Mouse (Mus musculus): ENCODE measurements around the gene Ccdc12. TPM values are rescaled to one million over a fixed set of nuclear protein-coding genes. Genes with fewer than 3 reads are reported as not detected.

Ccdc12 gene
- polyA plus RNA-seq, 1 experiment from 2014 or later: 189 TPM

GRCm38 (mm10) chr9:110683574-110684099 lies 27.3 kb downstream of the Ccdc12 start:
- H3K9me3 ChIP-seq (replicated peaks): no peaks in the 10 kb centered on the region
- H3K4me3 ChIP-seq: no peak overlapping the region
- H3K27ac ChIP-seq (replicated peaks): peak overlapping the region; percentile 42; the same call in 1 of the 2 replicates
- no peaks in the 10 kb centered on the region for H3K27me3 ChIP-seq (ENCODE audit: low read depth, poor library complexity, severe bottlenecking)
- H3K36me3 ChIP-seq: peaks cover 6% of the 10 kb centered on the region; the same call in 1 of the 2 replicates
- no peak for DNase-seq (ENCODE audit: low spot score)
- WGBS: 65% methylated on average over 4 of the region's 4 CpGs
- peaks cover 58% of the 10 kb centered on the region for H3K4me1 ChIP-seq

GRCm38 (mm10) chr9:110684100-110684831 lies 28.0 kb downstream of the Ccdc12 start:
- no peak for DNase-seq (ENCODE audit: low spot score)
- H3K4me1 ChIP-seq: peaks cover 54% of the 10 kb centered on the region
- H3K36me3 ChIP-seq: peaks cover 6% of the 10 kb centered on the region; the same call in 1 of the 2 replicates
- 81% methylated on average over 6 of the region's 6 CpGs for WGBS
- no peak overlapping the region for H3K4me3 ChIP-seq
- H3K27ac ChIP-seq (replicated peaks): peak overlapping the region; percentile 42
- H3K27me3 ChIP-seq (ENCODE audit: low read depth, poor library complexity, severe bottlenecking): no peaks in the 10 kb centered on the region
- H3K9me3 ChIP-seq (replicated peaks): no peaks in the 10 kb centered on the region

- Histone ChIP-seq H3K9me3 (replicated peaks) (no peaks in the 10 kb centered on the region), H3K4me1 (peaks cover 54% of the 10 kb centered on the region), H3K36me3 (peaks cover under 1% of the 10 kb centered on the region; the same call in 1 of the 2 replicates), H3K27me3 (ENCODE audit: low read depth, poor library complexity, severe bottlenecking) (no peaks in the 10 kb centered on the region), H3K4me3 (no peak overlapping the region), H3K27ac (replicated peaks) (no peak overlapping the region; the same call in 1 of the 2 replicates)
- no peak for DNase-seq (ENCODE audit: low spot score)
- 88% methylated on average over 8 of the region's 8 CpGs for WGBS
These were observed 28.9 kb downstream of the Ccdc12 start for GRCm38 (mm10) chr9:110685187-110685586.

- Histone ChIP-seq H3K9me3 (replicated peaks) (no peaks in the 10 kb centered on the region), H3K27ac (replicated peaks) (0 out of 2 replicates have a peak overlapping the region, but pooled peaks have one; percentile 17), H3K4me1 (peaks cover 54% of the 10 kb centered on the region), H3K27me3 (ENCODE audit: low read depth, poor library complexity, severe bottlenecking) (no peaks in the 10 kb centered on the region), H3K36me3 (no peaks in the 10 kb centered on the region), H3K4me3 (no peak overlapping the region)
- 87% methylated on average over 5 of the region's 5 CpGs for WGBS
- no peak for DNase-seq (ENCODE audit: low spot score)
These were observed 29.3 kb downstream of the Ccdc12 start for GRCm38 (mm10) chr9:110685591-110685990.

- H3K36me3 ChIP-seq: no peaks in the 10 kb centered on the region
- no peak overlapping the region for H3K27ac ChIP-seq (replicated peaks)
- H3K4me1 ChIP-seq: peaks cover 49% of the 10 kb centered on the region
- DNase-seq (ENCODE audit: low spot score): no peak
- no peaks in the 10 kb centered on the region for H3K9me3 ChIP-seq (replicated peaks)
- no peaks in the 10 kb centered on the region for H3K27me3 ChIP-seq (ENCODE audit: low read depth, poor library complexity, severe bottlenecking)
- no peak overlapping the region for H3K4me3 ChIP-seq
- 62% methylated on average over 3 of the region's 3 CpGs for WGBS
These were observed 30.2 kb downstream of the Ccdc12 start for GRCm38 (mm10) chr9:110686472-110686871.

GRCm38 (mm10) chr9:110687061-110687460 lies 30.8 kb downstream of the Ccdc12 start:
- no peaks in the 10 kb centered on the region for H3K27me3 ChIP-seq (ENCODE audit: low read depth, poor library complexity, severe bottlenecking)
- no peaks in the 10 kb centered on the region for H3K9me3 ChIP-seq (replicated peaks)
- H3K4me3 ChIP-seq: no peak overlapping the region
- WGBS: 77% methylated on average over 5 of the region's 5 CpGs
- H3K4me1 ChIP-seq: peaks cover 45% of the 10 kb centered on the region
- DNase-seq (ENCODE audit: low spot score): no peak
- H3K36me3 ChIP-seq: peaks cover 2% of the 10 kb centered on the region; the same call in 1 of the 2 replicates
- H3K27ac ChIP-seq (replicated peaks): no peak overlapping the region

- Histone ChIP-seq H3K36me3 (peaks cover 9% of the 10 kb centered on the region), H3K4me1 (peaks cover 39% of the 10 kb centered on the region), H3K27me3 (ENCODE audit: low read depth, poor library complexity, severe bottlenecking) (no peaks in the 10 kb centered on the region), H3K4me3 (no peak overlapping the region), H3K27ac (replicated peaks) (no peak overlapping the region), H3K9me3 (replicated peaks) (no peaks in the 10 kb centered on the region)
- WGBS: 90% methylated on average over 2 of the region's 2 CpGs
- no peak for DNase-seq (ENCODE audit: low spot score)
These were observed 31.5 kb downstream of the Ccdc12 start for GRCm38 (mm10) chr9:110687846-110688245.

GRCm38 (mm10) chr9:110689261-110689779 lies 33.0 kb downstream of the Ccdc12 start:
- Histone ChIP-seq H3K9me3 (replicated peaks) (no peaks in the 10 kb centered on the region), H3K4me3 (no peak overlapping the region), H3K27me3 (ENCODE audit: low read depth, poor library complexity, severe bottlenecking) (no peaks in the 10 kb centered on the region), H3K27ac (replicated peaks) (no peak overlapping the region), H3K36me3 (peaks cover 24% of the 10 kb centered on the region), H3K4me1 (peaks cover 28% of the 10 kb centered on the region)
- WGBS: 92% methylated on average over 8 of the region's 8 CpGs
- no peak for DNase-seq (ENCODE audit: low spot score)

GRCm38 (mm10) chr9:110695165-110695755 lies 39.0 kb downstream of the Ccdc12 start:
- Histone ChIP-seq H3K4me3 (no peak overlapping the region), H3K4me1 (no peaks in the 10 kb centered on the region), H3K36me3 (peaks cover 62% of the 10 kb centered on the region), H3K9me3 (replicated peaks) (no peaks in the 10 kb centered on the region), H3K27ac (replicated peaks) (no peak overlapping the region), H3K27me3 (ENCODE audit: low read depth, poor library complexity, severe bottlenecking) (no peaks in the 10 kb centered on the region)
- no peak for DNase-seq (ENCODE audit: low spot score)
- 89% methylated on average over 4 of the region's 4 CpGs for WGBS

GRCm38 (mm10) chr9:110696427-110696826 lies 40.1 kb downstream of the Ccdc12 start:
- Histone ChIP-seq H3K27me3 (ENCODE audit: low read depth, poor library complexity, severe bottlenecking) (no peaks in the 10 kb centered on the region), H3K4me1 (no peaks in the 10 kb centered on the region), H3K27ac (replicated peaks) (no peak overlapping the region), H3K9me3 (replicated peaks) (no peaks in the 10 kb centered on the region), H3K36me3 (peaks cover 72% of the 10 kb centered on the region), H3K4me3 (no peak overlapping the region)
- 95% methylated on average over 5 of the region's 5 CpGs for WGBS
- DNase-seq (ENCODE audit: low spot score): no peak

GRCm38 (mm10) chr9:110697465-110697864 lies 41.2 kb downstream of the Ccdc12 start:
- Histone ChIP-seq H3K27me3 (ENCODE audit: low read depth, poor library complexity, severe bottlenecking) (no peaks in the 10 kb centered on the region), H3K36me3 (peaks cover 74% of the 10 kb centered on the region), H3K27ac (replicated peaks) (no peak overlapping the region), H3K4me3 (no peak overlapping the region), H3K4me1 (no peaks in the 10 kb centered on the region), H3K9me3 (replicated peaks) (no peaks in the 10 kb centered on the region)
- 83% methylated on average over 3 of the region's 3 CpGs for WGBS
- no peak for DNase-seq (ENCODE audit: low spot score)

- Histone ChIP-seq H3K4me3 (no peak overlapping the region), H3K36me3 (peaks cover 57% of the 10 kb centered on the region), H3K9me3 (replicated peaks) (no peaks in the 10 kb centered on the region), H3K27me3 (ENCODE audit: low read depth, poor library complexity, severe bottlenecking) (no peaks in the 10 kb centered on the region), H3K4me1 (no peaks in the 10 kb centered on the region), H3K27ac (replicated peaks) (no peak overlapping the region)
- WGBS: 91% methylated on average over 3 of the region's 3 CpGs
- no peak for DNase-seq (ENCODE audit: low spot score)
These were observed 43.3 kb downstream of the Ccdc12 start for GRCm38 (mm10) chr9:110699574-110699973.
